Mouse (Mus musculus): ENCODE data around the gene Ogdh. TPM values are rescaled to one million over a fixed set of nuclear protein-coding genes. Genes with fewer than 3 reads are reported as not detected.

The Ogdh gene
- total RNA-seq, 4 experiments from 2014 or later, result 373 to 593 (median 476) TPM

Small RNA genes within 50 kb of the gene (microRNA-seq; reads per million reads assigned to microRNA genes)
- 0.34 to 0.35 reads per million in 2 experiments for gene Mir7651

Other genes starting within 250 kb of the Ogdh start
- gene Camk2b, start 225.3 kb upstream of the Ogdh start, total RNA-seq (2022), result 10 to 100 TPM; 13.2 to 25.8 (median 20.0) TPM
- gene A730071L15Rik, start 91.6 kb upstream of the Ogdh start, total RNA-seq (2022), result under 1 TPM in 2 of 4 experiments, not detected in 2; 0.17 to 0.30 TPM
- gene Nudcd3, start 91.2 kb upstream of the Ogdh start, total RNA-seq (2022), result 10 to 100 TPM; 69.6 to 92.4 (median 82.8) TPM
- gene Npc1l1, start 61.5 kb upstream of the Ogdh start, total RNA-seq (2022), result under 1 TPM in 2 of 4 experiments, not detected in 2; 0.13 to 0.15 TPM
- gene Ddx56, start 23.9 kb upstream of the Ogdh start, total RNA-seq (2022), result 10 to 100 TPM; 55.2 to 69.7 (median 60.3) TPM
- 100 to 1,000 TPM; 116 to 136 (median 128) TPM for gene Tmed4, start 16.8 kb upstream of the Ogdh start, total RNA-seq (2022)
- 10 to 100 TPM; 51.9 to 66.8 (median 59.9) TPM for gene Zmiz2, start 97.4 kb downstream of the Ogdh start, total RNA-seq (2022)
- gene Ppia, start 123.8 kb downstream of the Ogdh start, total RNA-seq (2022), result 1,000 to 10,000 TPM; 1,457 to 1,759 (median 1,529) TPM
- 10 to 100 TPM; 68.9 to 84.3 (median 80.5) TPM for gene H2afv, start 152.8 kb downstream of the Ogdh start, total RNA-seq (2022)
- 10 to 100 TPM; 54.2 to 62.0 (median 60.9) TPM for gene Purb, start 184.3 kb downstream of the Ogdh start, total RNA-seq (2022)
- gene Myo1g, start 229.3 kb downstream of the Ogdh start, total RNA-seq (2022), result 1 to 10 TPM; 2.1 to 4.8 (median 3.4) TPM

All from adrenal gland, adult 8-10 months (tissue).